Mouse (Mus musculus) right cerebral cortex, postnatal 4 days (tissue): ENCODE measurements at regions not wholly inside any gene's neighbourhood (a gene's known extent, or its start where the extent isn't known, plus 50 kb on each side); places are given as distances from the start of the nearest gene placed in this dataset.
A peak's percentile ranks its signal among the peaks of the same experiment; 100 is the strongest.
"Not testable (repeated sequence)": the region's sequence is repeated elsewhere in the genome, so short reads cannot be mapped to it uniquely, and the experiment has no call there.

Experiments used
- DNase-seq: peaks from one replicate; pipeline ENCODE4 v3.0.0-alpha.2; 2022

GRCm38 (mm10) chr5:50343681-50344080 lies 284.9 kb upstream of the Adgra3 start:
- DNase-seq = no peak

DNA sequence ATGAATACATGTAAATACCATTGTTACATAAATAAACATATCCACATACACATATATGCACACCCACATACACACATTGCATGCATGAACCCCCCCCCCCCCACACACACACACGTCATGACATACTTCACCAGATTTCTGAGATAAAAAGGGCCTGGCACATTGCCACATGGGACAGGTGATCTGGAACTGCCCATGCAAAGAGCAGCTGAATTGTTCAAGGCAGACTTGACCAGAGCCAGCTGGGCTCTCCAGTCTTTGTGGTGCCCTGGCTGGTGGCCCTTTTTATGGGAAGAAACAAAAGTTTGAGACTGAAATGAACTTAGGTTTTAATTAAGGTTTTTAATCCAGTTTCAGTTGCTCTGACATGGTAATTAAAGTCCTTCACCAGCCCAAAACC lies 250.7 kb upstream of the Adgra3 start:
- DNase-seq = peak; percentile 4

- DNase-seq = no peak
Observed at GRCm38 (mm10) chr5:50303859-50304480, 245.2 kb upstream of the Adgra3 start.

- DNase-seq = no peak
Observed at GRCm38 (mm10) chr5:50293794-50294193, 235.0 kb upstream of the Adgra3 start.

DNA sequence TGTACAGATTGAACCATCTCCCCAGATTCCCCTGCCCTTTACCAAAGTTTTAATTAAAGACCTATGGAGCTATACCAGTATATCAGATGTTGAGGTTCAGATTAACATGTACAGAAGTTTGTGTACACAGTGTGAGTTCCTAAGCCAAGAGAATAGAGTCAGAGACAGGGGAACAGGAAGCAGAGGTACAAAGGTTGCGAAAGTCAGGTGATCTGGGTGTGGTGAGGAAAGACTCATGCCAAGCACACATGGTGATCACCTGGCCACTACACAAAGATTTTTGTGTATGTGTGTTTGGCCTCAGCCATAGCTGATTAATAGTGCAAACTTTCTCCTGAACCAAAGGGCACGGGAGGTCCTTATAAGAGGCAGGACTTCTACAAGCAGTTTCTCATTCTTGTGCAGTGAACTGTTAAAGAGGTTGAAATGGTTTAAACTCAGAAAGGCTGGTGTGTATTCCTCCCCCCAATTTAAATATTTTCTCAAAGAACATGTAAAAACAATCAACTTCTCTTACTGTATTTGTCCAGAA lies 232.1 kb upstream of the Adgra3 start:
- DNase-seq = no peak

DNA sequence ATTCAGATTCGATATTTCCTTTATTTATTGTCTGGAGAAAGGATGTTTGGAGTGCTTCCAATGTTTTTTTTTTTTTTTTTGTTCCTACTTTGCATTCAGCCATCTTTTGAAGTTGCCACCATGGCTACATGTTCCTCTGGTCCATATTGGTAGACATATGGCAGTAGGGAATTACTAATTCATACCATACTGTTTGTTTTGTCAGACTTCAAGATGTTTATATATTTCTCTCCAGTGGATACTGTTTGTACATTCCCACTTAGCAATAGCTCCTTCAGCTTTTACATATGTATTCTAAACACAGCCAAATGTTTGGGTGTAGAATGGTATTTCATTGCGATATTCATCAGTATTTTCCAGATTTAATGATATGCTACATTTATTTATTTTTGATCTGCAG lies 201.6 kb upstream of the Adgra3 start:
- DNase-seq = no peak

DNA sequence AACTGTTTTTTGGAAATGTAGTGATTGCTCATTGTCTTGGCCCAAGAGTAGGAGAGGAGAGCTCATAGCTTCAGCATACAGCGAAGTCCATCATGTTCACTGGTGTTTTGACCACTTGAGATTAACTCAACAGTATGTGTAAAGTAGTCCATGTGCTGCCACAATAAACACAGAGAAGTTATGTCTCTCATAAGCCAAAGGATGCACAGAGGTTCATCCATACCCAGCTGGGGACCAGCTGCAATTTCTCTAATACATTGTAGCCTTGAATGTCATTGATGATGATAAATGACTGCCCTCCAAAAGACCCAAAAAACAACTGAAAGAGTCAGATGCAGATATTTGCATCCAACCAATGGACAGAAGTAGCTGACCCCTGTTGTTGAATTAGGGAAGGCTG lies 199.2 kb upstream of the Adgra3 start:
- DNase-seq = no peak

GRCm38 (mm10) chr5:50234111-50234510 lies 175.3 kb upstream of the Adgra3 start:
- no peak for DNase-seq

- no peak for DNase-seq
Observed at GRCm38 (mm10) chr5:50216956-50217355, 158.2 kb upstream of the Adgra3 start.

DNA sequence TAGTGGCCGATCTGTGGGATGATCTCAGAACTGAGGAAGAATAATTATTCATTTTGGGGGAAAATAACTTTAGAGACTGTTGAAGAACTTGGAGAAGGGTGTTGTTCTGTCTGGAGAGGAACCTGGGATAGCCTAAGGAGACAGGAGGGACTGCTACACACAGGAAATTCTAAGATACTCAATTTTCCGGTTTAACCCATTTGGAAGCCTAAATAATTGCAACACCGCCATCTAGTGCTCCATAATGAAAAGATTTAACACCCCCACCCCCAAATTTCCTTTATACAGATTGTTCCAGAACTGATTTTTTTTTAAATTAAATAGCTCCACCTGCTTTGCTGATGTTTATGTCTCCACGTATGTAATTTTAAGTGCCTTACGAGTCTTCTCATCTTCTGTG lies 157.2 kb upstream of the Adgra3 start:
- DNase-seq = no peak

GRCm38 (mm10) chr5:50202307-50203010 lies 143.7 kb upstream of the Adgra3 start:
- no peak for DNase-seq

GRCm38 (mm10) chr5:50196423-50196822 lies 137.6 kb upstream of the Adgra3 start:
- no peak for DNase-seq

DNA sequence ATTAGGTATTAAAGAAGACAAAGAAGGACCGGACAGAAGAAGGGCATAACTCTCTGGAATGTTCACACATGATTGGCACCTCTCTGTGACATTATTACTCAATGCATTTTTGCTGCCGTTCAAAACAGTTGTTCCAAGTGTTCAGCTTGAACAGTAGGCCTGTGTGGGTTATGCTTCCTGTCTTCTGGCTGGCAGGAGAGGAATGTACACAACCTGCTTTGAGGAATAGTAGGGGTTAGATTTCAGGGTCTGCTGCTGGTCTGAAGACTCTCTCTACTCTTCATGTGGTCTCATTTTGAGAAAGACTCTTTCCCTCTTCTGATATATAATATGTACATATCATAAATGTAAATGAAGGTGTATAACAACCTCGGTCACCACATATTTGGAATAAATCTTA lies 137.2 kb upstream of the Adgra3 start:
- no peak for DNase-seq

DNA sequence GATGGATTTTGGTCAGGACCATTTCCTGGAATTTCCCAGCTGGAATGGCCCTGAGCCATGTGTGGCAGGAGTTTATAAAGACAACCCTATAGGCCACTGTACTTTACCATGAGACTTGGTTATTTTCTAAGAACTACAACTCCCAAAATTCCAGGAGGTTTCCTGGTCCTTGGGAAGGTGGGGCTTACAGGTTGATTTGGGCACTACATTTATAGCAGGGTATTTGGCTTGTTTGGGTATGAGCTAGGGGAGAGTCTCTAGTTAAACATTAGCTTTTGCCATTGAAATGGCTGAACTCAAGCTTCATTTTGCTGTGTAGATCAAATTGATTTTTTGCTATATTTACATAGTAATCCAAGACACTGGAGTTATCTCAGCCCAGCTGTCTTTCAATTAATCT lies 130.6 kb upstream of the Adgra3 start:
- DNase-seq = no peak

GRCm38 (mm10) chr5:50182721-50183120 lies 123.9 kb upstream of the Adgra3 start:
- DNase-seq = no peak

DNA sequence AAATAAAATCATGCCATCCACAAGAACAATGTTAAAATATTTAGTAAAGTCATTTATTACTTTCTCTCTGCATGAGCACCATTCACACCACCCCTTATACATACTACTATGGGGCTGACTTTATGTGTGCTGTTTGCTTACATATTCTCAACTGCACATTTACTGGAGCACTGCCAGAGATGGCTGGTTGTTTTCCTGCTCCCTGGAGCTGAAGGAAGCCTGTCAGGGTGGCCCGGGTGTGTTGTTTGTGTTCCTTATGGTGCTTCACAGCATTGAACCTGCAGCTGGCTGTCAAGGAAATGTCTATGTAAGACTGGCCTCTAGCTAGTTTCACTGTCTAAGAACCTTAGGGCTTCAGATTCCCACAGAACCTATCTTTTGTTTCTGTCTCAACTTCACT lies 97.8 kb upstream of the Adgra3 start:
- DNase-seq = no peak

GRCm38 (mm10) chr5:50155170-50155860 lies 96.5 kb upstream of the Adgra3 start:
- DNase-seq = not testable (repeated sequence)

DNA sequence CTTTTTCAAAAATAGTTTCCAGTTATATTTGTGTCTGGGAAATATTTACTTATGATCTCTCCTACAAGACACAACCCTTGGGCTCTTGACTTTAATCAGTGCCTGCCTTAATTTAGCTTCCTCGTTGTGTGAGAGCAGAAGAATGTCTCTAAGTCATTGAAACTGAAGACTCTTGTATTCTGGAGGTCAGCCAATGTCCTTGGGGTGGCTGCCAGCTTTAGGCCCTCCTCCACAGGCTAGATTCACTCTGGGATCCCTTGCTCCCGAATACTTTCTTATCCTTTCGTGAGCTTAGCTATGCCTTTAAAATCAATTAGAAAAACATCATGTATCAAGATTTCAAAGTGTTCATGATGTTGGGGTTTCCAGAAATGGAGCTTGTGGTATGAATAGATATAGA lies 88.1 kb upstream of the Adgra3 start:
- peak; percentile 5 for DNase-seq

DNA sequence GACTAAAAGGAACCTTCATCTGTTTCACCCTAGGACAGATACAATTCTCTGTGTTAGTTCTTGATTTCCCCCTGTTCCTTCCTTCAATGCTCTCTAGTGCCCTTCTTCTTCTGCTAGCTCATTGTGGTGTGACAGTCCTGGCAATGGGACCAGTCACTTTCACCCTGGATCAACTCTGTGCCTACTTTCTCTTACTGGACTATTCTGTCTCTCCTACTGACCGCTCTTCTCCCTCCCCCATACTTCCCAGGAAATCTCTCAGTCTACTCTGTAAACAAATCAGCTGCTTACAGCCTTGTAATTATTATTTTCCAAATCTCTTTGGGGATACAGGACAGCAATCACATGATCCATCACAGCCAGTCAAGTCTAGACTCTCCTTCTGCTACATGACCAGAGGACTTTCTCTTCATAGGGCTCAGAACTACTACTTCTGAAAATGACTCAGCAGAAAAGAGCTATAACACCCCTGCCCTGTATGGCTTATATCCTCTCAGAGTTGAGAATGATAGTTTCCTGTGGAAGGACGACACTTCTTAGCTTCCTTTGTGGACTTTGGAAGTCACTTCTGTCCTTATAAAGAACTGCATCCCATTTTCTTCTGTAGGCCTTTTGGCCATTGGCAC lies 86.8 kb upstream of the Adgra3 start:
- DNase-seq = no peak

DNA sequence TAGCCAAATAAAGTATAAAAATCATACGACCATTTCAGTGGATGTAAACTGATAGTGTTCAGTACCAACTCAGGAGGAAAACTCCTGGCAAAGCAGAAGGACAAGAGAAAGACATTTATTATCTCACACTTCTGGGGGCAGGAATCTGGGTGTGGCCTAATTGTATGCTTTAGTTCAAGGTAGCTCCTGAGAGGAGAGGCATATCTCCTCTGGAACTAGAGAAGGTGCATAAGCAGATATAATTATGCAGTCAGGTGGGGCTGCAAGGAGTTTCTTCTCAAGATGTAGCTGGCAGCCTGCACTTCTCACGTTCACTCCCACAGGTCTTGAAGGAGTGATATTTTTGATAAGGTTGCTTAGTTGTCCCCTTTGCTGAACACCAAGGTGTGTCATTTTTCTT lies 71.4 kb upstream of the Adgra3 start:
- no peak for DNase-seq

DNA sequence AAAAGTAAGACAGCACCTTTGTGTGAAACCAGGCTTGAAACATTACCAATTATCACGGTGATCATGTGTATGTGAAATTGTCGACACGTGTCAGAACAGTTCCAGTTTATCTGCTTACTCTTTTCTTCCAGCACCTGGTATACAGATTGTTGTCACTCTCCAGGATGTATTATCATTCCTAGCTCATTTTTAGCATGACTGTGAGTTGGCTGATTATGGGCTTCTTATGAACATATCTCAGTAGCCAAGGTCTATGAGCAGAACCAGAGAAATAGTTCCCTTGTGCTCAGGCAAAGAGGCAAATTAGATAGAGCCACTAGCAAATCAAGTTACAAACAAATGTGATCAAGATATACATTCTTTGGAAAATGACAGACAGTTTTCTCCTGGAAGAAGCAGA lies 70.2 kb upstream of the Adgra3 start:
- no peak for DNase-seq

DNA sequence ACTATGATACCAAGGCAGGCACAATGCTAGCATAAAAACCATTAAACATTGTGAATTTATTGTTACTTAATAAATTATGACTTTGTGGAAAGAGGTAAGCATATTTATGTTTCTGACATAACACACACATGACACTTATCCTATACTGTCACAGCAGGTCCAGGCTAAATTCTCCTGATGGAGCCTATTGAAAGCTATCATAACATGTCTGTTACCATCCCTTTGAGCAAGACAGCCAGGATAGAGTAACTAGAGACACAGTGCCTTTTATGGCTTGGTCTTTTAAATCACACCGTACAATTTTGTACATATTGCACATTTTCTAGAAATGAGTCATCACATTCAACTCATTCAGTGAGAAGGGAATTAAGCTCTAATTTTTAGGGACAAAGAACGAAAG lies 67.8 kb upstream of the Adgra3 start:
- DNase-seq = no peak

DNA sequence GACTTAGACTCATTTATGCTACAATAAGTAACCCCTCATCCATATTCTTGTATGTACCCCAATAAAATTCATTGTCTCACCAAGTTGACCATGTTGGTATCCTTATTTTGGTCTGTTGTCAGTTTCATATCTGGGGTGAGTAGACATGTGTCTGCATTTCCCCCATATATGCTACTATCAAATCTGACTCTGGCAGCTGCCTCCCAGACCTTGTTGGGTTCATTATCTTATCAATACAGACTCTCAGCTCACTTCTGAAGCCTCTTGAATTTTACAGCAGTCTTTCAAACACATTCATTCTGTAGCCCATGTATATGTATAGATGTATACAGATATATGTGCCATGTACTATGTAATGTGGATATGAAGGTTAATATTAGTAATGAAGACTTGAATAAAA lies 67.4 kb upstream of the Adgra3 start:
- DNase-seq = no peak

DNA sequence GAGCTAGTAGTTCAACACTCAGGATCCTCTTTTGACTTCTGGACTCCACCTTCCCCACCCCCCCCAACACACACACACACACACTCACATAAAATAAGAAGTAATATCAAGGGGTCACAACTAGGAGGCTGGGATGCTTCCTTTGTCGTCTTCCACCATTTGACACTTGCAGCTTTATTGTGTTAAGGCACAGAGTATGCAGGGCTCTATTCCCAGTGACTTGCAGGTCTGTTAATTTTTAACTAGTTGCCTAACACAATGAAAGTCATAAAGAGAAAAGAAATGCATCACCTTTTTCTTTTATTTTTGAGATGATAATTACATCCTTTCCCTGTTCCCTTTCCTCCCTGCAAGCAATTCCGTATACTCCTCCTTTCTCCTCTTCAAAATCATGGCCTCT lies 66.9 kb upstream of the Adgra3 start:
- DNase-seq = no peak
